Mouse (Mus musculus) mouse trophoblast stem cell (cell line): ENCODE data around the gene Olfr969.
"Not testable (repeated sequence)": the region's sequence is repeated elsewhere in the genome, so short reads cannot be mapped to it uniquely, and the experiment has no call there.

ENCODE experiments used
- in situ Hi-C, 2 experiments: fragments of 300-500 bp; cut with MseI, MboI; formaldehyde crosslinking; loops; 2 replicates in 1 of 2; 3 replicates in 1 of 2; pipeline ENCODE4 v1.15.1; 2025

Olfr969 gene

DNA sequence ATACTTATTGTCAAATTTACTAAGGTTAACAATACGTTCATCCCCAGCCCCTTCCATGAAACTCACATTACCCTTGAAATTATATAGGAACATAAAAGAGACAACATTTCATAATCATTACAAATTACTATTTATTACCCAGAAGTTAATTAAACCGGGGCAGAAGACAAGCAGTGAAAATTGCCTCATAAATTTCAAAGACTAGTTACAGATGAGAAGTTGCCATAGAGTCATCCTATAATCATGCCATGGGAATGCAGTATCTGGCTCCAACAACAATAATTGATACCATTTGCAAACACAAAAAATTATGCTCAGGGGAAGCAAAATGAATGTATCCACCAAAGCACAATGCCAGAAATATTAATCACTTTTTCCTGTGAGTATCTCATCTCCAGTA lies at the start of gene Olfr969:
Olfr969 (plus strand) TSS at position 388 of the 400 bp plus-strand sequence.
- in situ Hi-C loops = no loop called here

DNA sequence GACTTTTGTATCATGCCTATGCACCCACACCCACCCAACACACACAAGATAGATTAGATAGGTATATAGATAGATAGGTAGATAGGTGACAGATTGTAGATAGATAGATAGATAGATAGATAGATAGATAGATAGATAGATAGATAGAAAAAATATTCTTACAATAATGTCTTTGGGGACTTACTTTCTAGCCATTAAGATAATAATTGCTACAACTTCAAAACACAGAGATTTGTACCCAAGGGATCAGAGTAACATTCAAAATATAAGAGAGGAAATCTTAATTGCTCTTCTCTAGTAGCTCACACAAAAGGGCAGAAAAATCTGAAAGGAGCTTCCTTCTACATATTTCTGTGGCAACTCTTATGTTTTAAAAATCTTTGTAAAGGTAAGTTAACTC lies 44.8 kb upstream of the Olfr969 start, which contains the start of gene Olfr967:
Olfr967 (plus strand) TSS at position 301 of the 400 bp plus-strand sequence.
- in situ Hi-C loops = no loop called here

GRCm38 (mm10) chr9:39746428-39746827 lies 44.3 kb upstream of the Olfr969 start:
- in situ Hi-C loops = no loop called here

DNA sequence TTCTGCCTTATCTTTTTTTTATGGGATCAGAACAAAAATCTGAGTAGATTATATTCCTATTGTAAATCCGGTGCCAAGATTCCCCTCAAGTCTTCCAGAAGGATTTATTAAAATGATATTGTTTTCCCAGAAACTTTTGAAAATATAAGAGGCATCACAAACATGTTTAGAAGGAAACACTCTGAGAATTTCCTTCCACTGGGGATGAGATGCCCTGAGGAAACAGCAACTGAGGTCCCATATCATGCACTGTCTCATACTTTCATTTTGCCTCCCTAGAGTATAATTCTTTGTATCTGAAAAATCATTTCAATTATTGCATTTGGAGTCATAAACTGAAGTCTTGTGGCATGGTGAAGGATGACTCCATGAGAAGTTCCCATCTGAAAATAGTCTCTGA lies 7.6 kb upstream of the Olfr969 start, which contains the start of gene Olfr968:
Olfr968 (minus strand) TSS at position 101 of the 400 bp plus-strand sequence.
- in situ Hi-C loops = no loop called here

GRCm38 (mm10) chr9:39808560-39808959 lies 17.8 kb downstream of the Olfr969 start, which contains the start of gene Olfr970:
Gene Olfr970 (plus strand): TSS chr9:39808860.
- in situ Hi-C loops = no loop called here

DNA sequence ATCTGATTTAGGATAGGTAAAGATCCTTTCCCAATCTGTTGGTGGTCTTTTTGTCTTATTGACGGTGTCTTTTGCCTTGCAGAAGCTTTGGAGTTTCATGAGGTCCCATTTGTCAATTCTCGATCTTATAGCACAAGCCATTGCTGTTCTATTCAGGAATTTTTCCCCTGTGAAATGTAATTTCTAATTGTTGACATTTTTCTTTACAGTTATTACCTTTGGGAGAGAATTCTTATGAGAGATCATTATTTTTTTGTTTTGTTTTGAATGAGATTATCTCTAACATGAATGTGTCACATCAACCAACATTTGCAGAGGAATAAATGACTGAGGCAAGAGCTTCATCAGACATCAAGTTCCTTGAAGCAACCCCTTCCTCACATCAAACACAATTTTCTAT lies 45.8 kb downstream of the Olfr969 start, which contains the start of gene Olfr971:
Olfr971 (plus strand) TSS at position 301 of the 400 bp plus-strand sequence.
- in situ Hi-C loops = not testable (repeated sequence)
